Mouse (Mus musculus): ENCODE measurements around the gene Traf3ip2. TPM values are rescaled to one million over a fixed set of nuclear protein-coding genes. Genes with fewer than 3 reads are reported as not detected.

Traf3ip2 gene
- polyA plus RNA-seq, 1 experiment, result 2.9 TPM

DNA sequence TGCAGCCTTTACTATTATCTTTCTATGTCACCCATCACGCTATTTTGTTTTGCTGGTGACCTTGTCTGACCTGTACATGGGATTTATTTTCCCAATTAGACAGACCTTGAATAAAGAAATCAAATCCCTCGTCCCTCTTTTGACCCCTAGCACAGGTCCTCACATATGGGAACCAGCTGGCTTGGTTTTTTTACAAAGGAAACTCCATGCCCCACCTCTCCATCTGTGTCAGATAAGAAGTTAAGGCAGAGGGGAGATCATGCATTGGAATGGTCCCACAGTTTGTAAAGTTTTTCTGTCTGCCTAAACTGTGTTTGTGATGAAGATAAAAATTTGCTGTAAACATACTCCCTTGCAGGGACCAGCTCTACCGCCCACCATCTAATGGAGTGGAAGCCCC is 26.1 kb downstream of the Traf3ip2 start:
- Histone ChIP-seq H3K27me3 (ENCODE audit: control insufficient read depth, insufficient read depth, insufficient read length) (no peaks in the 10 kb centered on the region), H3K4me3 (ENCODE audit: insufficient read depth, poor library complexity, severe bottlenecking) (no peak overlapping the region), H3ac (ENCODE audit: control insufficient read depth, insufficient read length, low read depth) (no peak overlapping the region), H3K79me3 (ENCODE audit: low read depth) (no peaks in the 10 kb centered on the region), H3K36me3 (ENCODE audit: control insufficient read depth, insufficient read depth) (no peaks in the 10 kb centered on the region), H3K79me2 (ENCODE audit: control insufficient read depth, insufficient read depth) (no peaks in the 10 kb centered on the region)
- TF ChIP-seq MAX (IDR thresholded peaks at IDR 0.05), result no peak
- TF ChIP-seq FOSL1 (IDR thresholded peaks at IDR 0.05; ENCODE audit: insufficient read depth, low read length, poor library complexity, severe bottlenecking), result no peak
- no peak for TF ChIP-seq MYOD1 (IDR thresholded peaks at IDR 0.05; ENCODE audit: control insufficient read depth, insufficient read length, low read depth)
- TF ChIP-seq USF1 (IDR thresholded peaks at IDR 0.05; ENCODE audit: low read depth), result no peak
- TF ChIP-seq CEBPB (IDR thresholded peaks at IDR 0.05; ENCODE audit: low read depth), result no peak
- no peak for TF ChIP-seq CTCF (IDR thresholded peaks at IDR 0.05; ENCODE audit: control insufficient read depth, insufficient read depth, insufficient read length)
- no peak for TF ChIP-seq MYOG (IDR thresholded peaks at IDR 0.05; ENCODE audit: control insufficient read depth, extremely low read depth, insufficient read length)

DNA sequence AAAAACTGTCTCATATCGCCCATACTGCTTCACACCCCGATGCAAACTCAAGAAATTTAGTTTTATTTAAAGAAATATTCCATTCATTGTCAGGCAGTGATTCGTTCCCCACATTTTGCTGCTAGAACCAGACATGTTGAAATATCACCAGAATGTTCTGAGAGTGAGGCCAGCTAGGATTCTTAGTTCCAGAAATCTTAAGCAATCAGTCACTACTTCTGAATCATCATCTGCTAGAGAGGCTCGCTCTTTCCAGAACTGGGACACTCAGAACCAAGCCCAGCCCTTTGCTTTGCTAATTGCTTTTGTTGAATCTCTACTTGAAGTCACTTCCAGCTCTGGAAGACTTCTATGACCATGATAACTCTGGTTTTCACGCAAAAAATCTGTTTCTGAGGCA is 27.0 kb downstream of the Traf3ip2 start:
- TF ChIP-seq CEBPB (IDR thresholded peaks at IDR 0.05; ENCODE audit: low read depth) (peak; percentile 18), MYOG (IDR thresholded peaks at IDR 0.05; ENCODE audit: control insufficient read depth, extremely low read depth, insufficient read length) (no peak)
- no peak overlapping the region for H3K4me3 ChIP-seq (ENCODE audit: insufficient read depth, poor library complexity, severe bottlenecking)
- H3ac ChIP-seq (ENCODE audit: control insufficient read depth, insufficient read length, low read depth), result no peak overlapping the region
- no peaks in the 10 kb centered on the region for H3K27me3 ChIP-seq (ENCODE audit: control insufficient read depth, insufficient read depth, insufficient read length)
- no peaks in the 10 kb centered on the region for H3K79me3 ChIP-seq (ENCODE audit: low read depth)
- H3K79me2 ChIP-seq (ENCODE audit: control insufficient read depth, insufficient read depth), result no peaks in the 10 kb centered on the region
- no peaks in the 10 kb centered on the region for H3K36me3 ChIP-seq (ENCODE audit: control insufficient read depth, insufficient read depth)

DNA sequence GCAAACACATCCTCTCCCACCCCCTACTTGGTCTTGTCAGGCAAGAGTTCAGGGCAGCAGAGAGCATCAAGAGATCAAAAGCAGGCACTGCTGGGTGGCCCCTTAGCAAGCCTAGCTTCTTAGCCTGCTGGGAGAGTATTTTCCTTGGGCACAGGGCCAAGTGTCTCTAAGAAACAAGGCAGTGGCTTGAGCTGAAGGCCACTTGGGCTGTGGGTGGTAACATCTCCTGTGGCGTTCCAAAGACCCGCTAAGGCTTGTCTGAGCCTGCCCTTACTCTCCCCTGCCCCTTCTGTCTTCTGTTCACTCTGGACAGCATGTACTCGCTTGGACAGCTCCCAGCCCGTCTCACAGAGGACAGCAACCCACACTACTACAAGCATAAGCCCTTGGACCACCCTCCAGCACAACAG is 28.1 kb downstream of the Traf3ip2 start:
- TF ChIP-seq USF1 (IDR thresholded peaks at IDR 0.05; ENCODE audit: low read depth) (no peak), MAX (IDR thresholded peaks at IDR 0.05) (no peak), MYOD1 (IDR thresholded peaks at IDR 0.05; ENCODE audit: control insufficient read depth, insufficient read length, low read depth) (no peak), MYOG (IDR thresholded peaks at IDR 0.05; ENCODE audit: control insufficient read depth, extremely low read depth, insufficient read length) (no peak), CEBPB (IDR thresholded peaks at IDR 0.05; ENCODE audit: low read depth) (no peak), FOSL1 (IDR thresholded peaks at IDR 0.05; ENCODE audit: insufficient read depth, low read length, poor library complexity, severe bottlenecking) (no peak), CTCF (IDR thresholded peaks at IDR 0.05; ENCODE audit: control insufficient read depth, insufficient read depth, insufficient read length) (no peak)
- H3ac ChIP-seq (ENCODE audit: control insufficient read depth, insufficient read length, low read depth), result no peak overlapping the region
- H3K27me3 ChIP-seq (ENCODE audit: control insufficient read depth, insufficient read depth, insufficient read length), result no peaks in the 10 kb centered on the region
- no peaks in the 10 kb centered on the region for H3K36me3 ChIP-seq (ENCODE audit: control insufficient read depth, insufficient read depth)
- no peaks in the 10 kb centered on the region for H3K79me2 ChIP-seq (ENCODE audit: control insufficient read depth, insufficient read depth)
- H3K4me3 ChIP-seq (ENCODE audit: insufficient read depth, poor library complexity, severe bottlenecking), result no peak overlapping the region
- no peaks in the 10 kb centered on the region for H3K79me3 ChIP-seq (ENCODE audit: low read depth)

GRCm38 (mm10) chr10:39645789-39646628 is 33.3 kb downstream of the Traf3ip2 start:
- Histone ChIP-seq H3K4me3 (ENCODE audit: insufficient read depth, poor library complexity, severe bottlenecking) (no peak overlapping the region), H3K36me3 (ENCODE audit: control insufficient read depth, insufficient read depth) (no peaks in the 10 kb centered on the region), H3K79me2 (ENCODE audit: control insufficient read depth, insufficient read depth) (no peaks in the 10 kb centered on the region), H3K27me3 (ENCODE audit: control insufficient read depth, insufficient read depth, insufficient read length) (no peaks in the 10 kb centered on the region), H3K79me3 (ENCODE audit: low read depth) (no peaks in the 10 kb centered on the region), H3ac (ENCODE audit: control insufficient read depth, insufficient read length, low read depth) (no peak overlapping the region)
- no peak for TF ChIP-seq FOSL1 (IDR thresholded peaks at IDR 0.05; ENCODE audit: insufficient read depth, low read length, poor library complexity, severe bottlenecking)
- TF ChIP-seq MYOG (IDR thresholded peaks at IDR 0.05; ENCODE audit: control insufficient read depth, extremely low read depth, insufficient read length), result no peak
- TF ChIP-seq MYOD1 (IDR thresholded peaks at IDR 0.05; ENCODE audit: control insufficient read depth, insufficient read length, low read depth), result no peak

DNA sequence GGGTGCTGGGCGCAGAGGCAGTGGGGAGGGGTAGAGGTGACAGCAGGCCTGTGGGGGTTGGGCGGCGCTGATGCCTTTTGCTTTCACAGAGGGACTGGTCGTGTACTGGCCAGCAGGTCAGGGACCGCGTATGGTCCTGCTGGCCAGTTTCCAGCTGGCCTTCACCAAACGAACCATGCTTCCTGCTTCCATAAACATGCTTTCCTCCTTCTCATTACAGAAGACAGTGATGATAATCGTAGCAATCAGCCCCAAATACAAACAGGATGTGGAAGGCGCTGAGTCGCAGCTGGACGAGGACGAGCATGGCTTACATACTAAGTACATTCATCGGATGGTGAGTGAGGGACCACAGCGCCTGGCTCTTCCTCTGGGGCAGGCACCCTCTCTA is 33.9 kb downstream of the Traf3ip2 start:
- H3K79me2 ChIP-seq (ENCODE audit: control insufficient read depth, insufficient read depth), result no peaks in the 10 kb centered on the region
- H3ac ChIP-seq (ENCODE audit: control insufficient read depth, insufficient read length, low read depth), result no peak overlapping the region
- H3K4me3 ChIP-seq (ENCODE audit: insufficient read depth, poor library complexity, severe bottlenecking), result no peak overlapping the region
- H3K36me3 ChIP-seq (ENCODE audit: control insufficient read depth, insufficient read depth), result no peaks in the 10 kb centered on the region
- no peaks in the 10 kb centered on the region for H3K27me3 ChIP-seq (ENCODE audit: control insufficient read depth, insufficient read depth, insufficient read length)
- no peaks in the 10 kb centered on the region for H3K79me3 ChIP-seq (ENCODE audit: low read depth)
- TF ChIP-seq CTCF (IDR thresholded peaks at IDR 0.05; ENCODE audit: control insufficient read depth, insufficient read depth, insufficient read length), result no peak

GRCm38 (mm10) chr10:39647118-39647517 is 34.4 kb downstream of the Traf3ip2 start:
- H3K79me2 ChIP-seq (ENCODE audit: control insufficient read depth, insufficient read depth), result no peaks in the 10 kb centered on the region
- no peak for TF ChIP-seq MYOD1 (IDR thresholded peaks at IDR 0.05; ENCODE audit: control insufficient read depth, insufficient read length, low read depth)
- TF ChIP-seq MAX (IDR thresholded peaks at IDR 0.05), result no peak
- no peak for TF ChIP-seq CEBPB (IDR thresholded peaks at IDR 0.05; ENCODE audit: low read depth)
- TF ChIP-seq USF1 (IDR thresholded peaks at IDR 0.05; ENCODE audit: low read depth), result no peak
- TF ChIP-seq FOSL1 (IDR thresholded peaks at IDR 0.05; ENCODE audit: insufficient read depth, low read length, poor library complexity, severe bottlenecking), result no peak
- TF ChIP-seq MYOG (IDR thresholded peaks at IDR 0.05; ENCODE audit: control insufficient read depth, extremely low read depth, insufficient read length), result no peak
- no peak for TF ChIP-seq CTCF (IDR thresholded peaks at IDR 0.05; ENCODE audit: control insufficient read depth, insufficient read depth, insufficient read length)
- H3K36me3 ChIP-seq (ENCODE audit: control insufficient read depth, insufficient read depth), result no peaks in the 10 kb centered on the region
- H3K4me3 ChIP-seq (ENCODE audit: insufficient read depth, poor library complexity, severe bottlenecking), result no peak overlapping the region
- no peaks in the 10 kb centered on the region for H3K79me3 ChIP-seq (ENCODE audit: low read depth)
- H3K27me3 ChIP-seq (ENCODE audit: control insufficient read depth, insufficient read depth, insufficient read length), result no peaks in the 10 kb centered on the region
- H3ac ChIP-seq (ENCODE audit: control insufficient read depth, insufficient read length, low read depth), result no peak overlapping the region
